Mouse (Mus musculus): Measurements from ENCODE around the gene Scpep1. TPM values are rescaled to one million over a fixed set of nuclear protein-coding genes. Genes with fewer than 3 reads are reported as not detected.

Gene Scpep1
- 380 and 384 TPM in 2 replicates for polyA plus RNA-seq (2011; ENCODE audit: insufficient read length, low read depth, missing spikeins)

DNA sequence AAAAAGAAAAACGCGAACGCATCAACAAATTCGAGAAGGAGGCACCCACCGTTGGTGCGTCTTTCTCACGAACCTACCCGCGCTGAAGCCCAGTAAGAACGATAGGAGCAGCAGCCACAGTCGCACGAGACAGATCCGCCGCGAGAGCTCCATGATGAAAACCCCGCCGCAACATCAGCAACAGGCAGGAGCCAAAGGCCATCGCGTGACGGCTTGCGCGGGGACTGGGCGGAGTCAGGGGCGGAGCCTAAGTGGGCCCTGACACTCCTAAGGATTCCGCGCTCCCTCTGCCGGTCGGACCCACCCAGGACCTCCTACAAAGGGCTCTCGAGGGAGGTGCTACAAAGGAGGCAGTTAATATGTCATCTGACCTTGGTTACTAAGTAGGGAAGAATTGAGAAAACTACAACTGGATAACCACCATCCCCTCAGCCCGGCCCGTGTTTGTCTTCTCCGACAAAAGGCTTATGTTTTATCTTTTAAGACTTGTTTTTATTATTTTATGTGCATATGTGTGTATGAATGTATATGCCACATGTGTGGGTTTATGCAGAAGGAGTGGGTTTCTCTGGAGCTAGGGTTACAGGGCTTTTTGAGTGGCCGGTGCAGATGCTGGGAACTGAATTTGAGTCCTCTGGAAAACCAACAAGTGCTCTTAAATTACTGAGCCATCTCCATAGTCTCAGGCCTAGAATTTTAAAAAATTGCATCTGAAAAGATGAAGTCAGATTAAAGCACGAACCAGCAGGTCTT lies at the start of gene Scpep1:
Scpep1 (minus strand) TSS at position 249 of the 753 bp plus-strand sequence.
- peak within 1 kb of the TSS; percentile 86 for H3K27ac ChIP-seq (ENCODE audit: insufficient read depth, low read length)
- H3K4me1 ChIP-seq (ENCODE audit: control insufficient read depth, insufficient read depth, low read length) = no peaks in the 10 kb centered on the region; the same call in none of the 2 replicates
- H3K4me3 ChIP-seq (ENCODE audit: insufficient read depth, low read length) = peak within 1 kb of the TSS; percentile 82
- TF ChIP-seq CTCF (IDR thresholded peaks at IDR 0.05; ENCODE audit: borderline replicate concordance, insufficient read depth, low read length) (peak; percentile 42; the same call in 1 of the 2 replicates), POLR2A (IDR thresholded peaks at IDR 0.05; ENCODE audit: low read depth, low read length) (peak; percentile 93)

DNA sequence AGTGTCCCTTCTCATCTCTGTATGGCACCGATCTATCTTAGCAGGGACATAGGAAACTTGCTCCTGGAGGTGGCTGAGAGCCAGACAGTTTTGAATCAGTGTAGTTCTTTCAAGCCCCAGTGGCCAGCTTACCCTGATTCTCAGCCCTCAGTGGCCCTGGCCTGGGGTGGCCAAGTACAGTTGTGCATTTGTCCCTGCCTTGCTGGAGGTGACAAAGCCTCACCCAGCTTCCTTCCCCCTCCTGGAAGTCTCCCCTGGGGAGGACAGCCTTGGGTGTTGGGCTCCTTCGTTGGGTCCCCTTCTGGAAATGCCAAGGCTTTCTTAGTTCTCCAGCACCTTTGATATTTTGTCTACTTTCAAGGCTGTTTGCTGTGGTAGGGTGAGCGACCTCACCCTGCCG lies 48.5 kb upstream of the Scpep1 start:
- no peak overlapping the region for H3K4me3 ChIP-seq (ENCODE audit: insufficient read depth, low read length)
- H3K27ac ChIP-seq (ENCODE audit: insufficient read depth, low read length) = no peak overlapping the region
- peaks cover 5% of the 10 kb centered on the region; the same call in 1 of the 2 replicates for H3K4me1 ChIP-seq (ENCODE audit: control insufficient read depth, insufficient read depth, low read length)
- TF ChIP-seq CTCF (IDR thresholded peaks at IDR 0.05; ENCODE audit: borderline replicate concordance, insufficient read depth, low read length) (no peak), POLR2A (IDR thresholded peaks at IDR 0.05; ENCODE audit: low read depth, low read length) (no peak)

DNA sequence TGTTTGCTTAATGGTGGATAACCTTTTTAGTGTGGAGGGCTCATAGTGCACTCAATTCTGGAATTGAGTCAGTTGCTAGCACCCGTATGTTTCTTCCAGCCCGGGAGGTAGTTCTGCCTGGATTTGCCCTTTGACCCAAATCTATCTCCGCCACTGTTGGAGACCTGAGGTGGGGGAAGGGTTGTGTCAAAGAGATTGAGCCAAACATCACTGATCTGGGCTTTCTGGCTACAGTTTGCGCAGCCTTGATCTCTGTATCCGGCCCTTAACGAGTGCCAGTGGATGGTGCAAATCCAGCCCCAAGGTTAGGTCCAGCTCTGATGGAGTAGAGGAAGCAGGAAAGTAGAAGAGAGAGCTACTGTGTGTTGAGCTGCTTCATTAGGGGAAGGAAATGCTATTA lies 47.8 kb upstream of the Scpep1 start:
- Histone ChIP-seq H3K27ac (ENCODE audit: insufficient read depth, low read length) (no peak overlapping the region), H3K4me1 (ENCODE audit: control insufficient read depth, insufficient read depth, low read length) (peaks cover 5% of the 10 kb centered on the region; the same call in 1 of the 2 replicates), H3K4me3 (ENCODE audit: insufficient read depth, low read length) (no peak overlapping the region)
- TF ChIP-seq POLR2A (IDR thresholded peaks at IDR 0.05; ENCODE audit: low read depth, low read length) = no peak
- TF ChIP-seq CTCF (IDR thresholded peaks at IDR 0.05; ENCODE audit: borderline replicate concordance, insufficient read depth, low read length) = no peak

DNA sequence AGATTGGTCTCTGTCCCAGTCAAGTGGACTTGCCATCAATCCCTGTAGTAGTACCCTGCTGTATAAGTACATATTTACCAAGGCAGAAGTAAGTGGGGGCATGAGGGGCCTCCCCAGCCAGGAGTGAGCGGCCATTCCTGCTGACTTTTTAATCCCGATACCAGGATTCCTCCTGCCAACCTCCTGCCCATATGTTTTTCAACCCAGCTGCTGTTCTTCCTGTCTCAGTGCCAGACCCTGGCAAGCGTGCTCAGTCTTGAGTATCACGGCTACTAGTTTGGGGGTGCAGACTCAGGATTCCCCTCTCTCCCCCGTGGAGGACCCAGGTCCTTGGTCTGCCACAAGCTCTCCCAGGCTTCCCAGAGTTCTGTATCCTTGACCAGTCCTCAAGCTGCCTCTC lies 47.4 kb upstream of the Scpep1 start:
- Histone ChIP-seq H3K27ac (ENCODE audit: insufficient read depth, low read length) (no peak overlapping the region), H3K4me1 (ENCODE audit: control insufficient read depth, insufficient read depth, low read length) (peaks cover 5% of the 10 kb centered on the region; the same call in 1 of the 2 replicates)
- TF ChIP-seq POLR2A (IDR thresholded peaks at IDR 0.05; ENCODE audit: low read depth, low read length) (no peak), CTCF (IDR thresholded peaks at IDR 0.05; ENCODE audit: borderline replicate concordance, insufficient read depth, low read length) (no peak)

DNA sequence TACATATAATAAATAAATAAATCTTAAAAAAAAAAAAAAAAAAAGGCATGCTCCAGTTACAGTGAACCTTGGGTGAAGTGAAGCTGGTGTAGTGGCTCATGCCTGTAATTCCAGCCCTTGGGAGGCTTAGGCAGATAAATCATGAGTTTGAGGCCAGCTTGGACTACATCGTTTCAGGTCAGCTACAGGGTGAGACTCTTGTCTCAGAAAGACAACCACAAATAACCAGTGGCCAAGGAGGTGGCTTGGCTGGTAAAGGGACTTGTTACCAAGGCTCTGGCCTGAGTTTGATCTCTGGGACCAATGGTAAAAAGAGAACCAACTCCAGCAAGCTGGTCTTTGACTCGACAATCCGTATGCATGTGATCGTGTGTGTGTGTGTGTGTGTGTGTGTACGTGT lies 46.8 kb upstream of the Scpep1 start:
- no peak overlapping the region for H3K27ac ChIP-seq (ENCODE audit: insufficient read depth, low read length)
- no peak for TF ChIP-seq CTCF (IDR thresholded peaks at IDR 0.05; ENCODE audit: borderline replicate concordance, insufficient read depth, low read length)
- TF ChIP-seq POLR2A (IDR thresholded peaks at IDR 0.05; ENCODE audit: low read depth, low read length) = no peak
- H3K4me3 ChIP-seq (ENCODE audit: insufficient read depth, low read length) = peak overlapping the region; percentile 13; the same call in 1 of the 2 replicates
- peaks cover 5% of the 10 kb centered on the region; the same call in 1 of the 2 replicates for H3K4me1 ChIP-seq (ENCODE audit: control insufficient read depth, insufficient read depth, low read length)

More for the DNA sequence above, 47.4 kb upstream of the Scpep1 start:
- no peak overlapping the region for H3K4me3 ChIP-seq (ENCODE audit: insufficient read depth, low read length)

DNA sequence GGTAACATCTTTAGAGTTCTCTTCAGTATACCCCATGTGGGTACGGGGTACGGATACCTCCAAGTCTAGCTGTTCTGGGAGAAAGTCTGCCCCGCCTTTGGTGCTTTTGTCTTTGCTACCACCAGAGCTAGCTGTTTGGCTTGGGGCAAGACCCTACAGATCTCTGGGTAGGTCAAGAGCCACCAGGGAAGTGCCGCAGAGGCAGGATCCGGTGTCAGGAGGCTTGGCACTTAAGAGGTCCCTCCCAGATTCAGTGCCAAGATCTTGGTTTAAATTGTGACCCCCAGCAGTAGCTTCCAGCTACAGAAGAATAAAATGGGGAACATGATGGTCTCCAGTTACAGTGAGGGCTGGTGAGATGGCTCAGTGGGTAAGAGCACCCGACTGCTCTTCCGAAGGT lies 46.3 kb upstream of the Scpep1 start:
- TF ChIP-seq POLR2A (IDR thresholded peaks at IDR 0.05; ENCODE audit: low read depth, low read length) = no peak
- no peak for TF ChIP-seq CTCF (IDR thresholded peaks at IDR 0.05; ENCODE audit: borderline replicate concordance, insufficient read depth, low read length)
- peak overlapping the region; percentile 74; the same call in 1 of the 2 replicates for H3K4me3 ChIP-seq (ENCODE audit: insufficient read depth, low read length)
- no peak overlapping the region for H3K27ac ChIP-seq (ENCODE audit: insufficient read depth, low read length)
- peaks cover 5% of the 10 kb centered on the region; the same call in 1 of the 2 replicates for H3K4me1 ChIP-seq (ENCODE audit: control insufficient read depth, insufficient read depth, low read length)

DNA sequence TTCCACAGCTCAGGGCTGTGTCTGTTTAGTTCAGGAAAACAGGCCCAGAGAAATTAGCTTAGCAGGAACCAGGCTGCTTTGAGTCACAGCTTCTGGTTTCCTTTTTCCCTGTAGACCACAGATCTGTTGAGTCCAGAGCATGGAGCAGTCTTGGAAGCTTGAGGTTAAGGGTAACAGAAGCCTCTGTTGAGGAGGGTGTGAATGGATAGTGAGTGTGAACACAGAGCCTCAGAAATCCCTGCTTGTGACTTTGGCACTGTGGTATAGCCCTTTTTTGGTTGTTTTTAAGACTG lies 45.2 kb upstream of the Scpep1 start:
- peak overlapping the region; percentile 74 for H3K4me3 ChIP-seq (ENCODE audit: insufficient read depth, low read length)
- 0 out of 2 replicates have a peak overlapping the region, but pooled peaks have one; percentile 16 for H3K27ac ChIP-seq (ENCODE audit: insufficient read depth, low read length)
- TF ChIP-seq CTCF (IDR thresholded peaks at IDR 0.05; ENCODE audit: borderline replicate concordance, insufficient read depth, low read length) (no peak), POLR2A (IDR thresholded peaks at IDR 0.05; ENCODE audit: low read depth, low read length) (no peak)
- H3K4me1 ChIP-seq (ENCODE audit: control insufficient read depth, insufficient read depth, low read length) = peaks cover 10% of the 10 kb centered on the region

DNA sequence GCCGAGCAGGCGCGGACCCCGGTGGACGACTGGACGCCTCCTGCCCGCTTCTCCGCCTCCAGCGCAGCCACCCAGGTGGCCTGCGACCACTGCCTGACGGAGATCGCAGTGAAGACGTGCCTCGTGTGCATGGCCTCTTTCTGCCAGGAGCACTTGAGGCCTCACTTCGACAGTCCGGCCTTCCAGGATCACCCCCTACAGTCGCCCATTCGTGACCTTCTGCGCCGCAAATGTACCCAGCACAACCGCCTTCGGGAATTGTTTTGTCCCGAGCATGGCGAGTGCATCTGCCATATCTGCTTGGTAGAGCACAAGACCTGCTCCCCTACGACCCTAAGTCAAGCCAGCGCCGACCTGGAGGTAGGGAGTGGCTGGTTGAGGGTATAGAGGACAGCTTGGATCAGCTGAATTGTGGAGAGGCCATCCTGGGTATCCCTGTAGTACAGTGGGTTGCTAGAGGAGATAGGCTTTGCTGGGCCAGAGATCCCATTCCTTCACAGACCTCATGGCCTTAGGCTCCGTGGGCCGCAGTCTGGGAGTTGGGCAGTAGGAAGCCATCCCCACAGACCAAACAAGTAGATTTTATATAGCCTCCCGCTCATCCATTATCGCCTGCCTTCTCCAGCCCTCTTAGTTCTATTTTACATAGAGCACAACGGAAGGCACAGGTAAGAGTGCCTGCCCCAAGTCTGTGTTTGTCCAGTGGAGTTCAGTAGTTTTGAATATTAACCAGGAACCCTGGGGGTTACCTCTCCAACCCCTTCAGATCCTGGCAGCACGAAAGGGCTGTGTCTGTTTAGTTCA lies 44.7 kb upstream of the Scpep1 start:
- peak overlapping the region; percentile 74 for H3K4me3 ChIP-seq (ENCODE audit: insufficient read depth, low read length)
- no peak for TF ChIP-seq CTCF (IDR thresholded peaks at IDR 0.05; ENCODE audit: borderline replicate concordance, insufficient read depth, low read length)
- TF ChIP-seq POLR2A (IDR thresholded peaks at IDR 0.05; ENCODE audit: low read depth, low read length) = no peak
- H3K27ac ChIP-seq (ENCODE audit: insufficient read depth, low read length) = peak overlapping the region; percentile 16; the same call in 1 of the 2 replicates
- H3K4me1 ChIP-seq (ENCODE audit: control insufficient read depth, insufficient read depth, low read length) = peaks cover 10% of the 10 kb centered on the region

DNA sequence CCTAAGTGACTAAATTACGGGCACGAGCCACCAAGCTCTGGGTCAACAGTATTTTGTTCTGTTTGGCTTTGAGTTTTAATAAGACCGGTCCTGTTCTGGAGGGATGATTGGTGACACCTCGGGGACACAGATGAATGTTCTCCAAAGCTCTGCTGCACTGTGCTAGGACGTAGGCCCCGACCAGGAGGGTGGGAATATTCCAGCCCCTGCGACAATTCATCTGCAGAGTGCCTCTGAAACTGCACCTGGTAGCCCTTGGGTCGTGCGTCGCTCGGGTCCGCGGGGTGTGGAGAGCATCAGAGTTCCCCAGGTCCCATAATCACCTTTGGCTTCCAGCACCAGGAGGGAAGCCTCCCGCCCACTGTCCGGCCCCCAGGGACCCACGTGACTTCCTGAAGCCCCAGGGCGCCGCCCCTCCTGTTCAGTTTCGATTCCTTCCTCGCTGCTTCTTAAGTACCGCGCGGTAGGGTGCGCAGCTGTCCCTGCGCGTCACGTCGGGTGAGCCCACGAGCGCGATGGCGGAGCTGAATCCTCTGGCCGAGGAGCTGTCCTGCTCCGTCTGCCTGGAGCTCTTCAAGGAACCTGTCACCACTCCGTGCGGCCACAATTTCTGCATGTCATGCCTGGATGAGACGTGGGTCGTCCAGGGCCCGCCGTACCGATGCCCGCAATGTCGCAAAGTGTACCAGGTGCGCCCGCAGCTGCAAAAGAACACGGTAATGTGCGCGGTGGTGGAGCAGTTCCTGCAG lies 43.9 kb upstream of the Scpep1 start, which contains the start of gene Trim25:
Trim25 (plus strand) TSS at position 403 of the 749 bp plus-strand sequence.
- H3K27ac ChIP-seq (ENCODE audit: insufficient read depth, low read length) = peak within 1 kb of the TSS; percentile 16; the same call in 1 of the 2 replicates

More for the DNA sequence above, 43.9 kb upstream of the Scpep1 start, which contains the start of gene Trim25:
- Histone ChIP-seq H3K4me3 (ENCODE audit: insufficient read depth, low read length) (peak within 1 kb of the TSS; percentile 74), H3K4me1 (ENCODE audit: control insufficient read depth, insufficient read depth, low read length) (peaks cover 10% of the 10 kb centered on the region)
- TF ChIP-seq CTCF (IDR thresholded peaks at IDR 0.05; ENCODE audit: borderline replicate concordance, insufficient read depth, low read length) (peak; percentile 21; the same call in 1 of the 2 replicates), POLR2A (IDR thresholded peaks at IDR 0.05; ENCODE audit: low read depth, low read length) (peak; percentile 98)

All from embryonic fibroblast, embryonic 13.5 days (primary cell).